Mouse (Mus musculus) MEL (cell line): ENCODE results near the gene Slc8a1.
A peak's percentile ranks its signal among the peaks of the same experiment; 100 is the strongest.

Source experiments
- CTCF ChIP-seq, 3 experiments: IDR thresholded peaks in 2 of 3; conservative IDR thresholded peaks in 1 of 3; 2 replicates each; pipeline ENCODE4 v1.5.1; 2011 to 2012; ENCODE audit warnings: low read length in 3 of 3, low read depth in 2 of 3, mild to moderate bottlenecking in 2 of 3, improper control_type of control experiment in 1 of 3, inconsistent platforms in 1 of 3, mixed read lengths in 1 of 3, moderate library complexity in 1 of 3; ENCODE audit not compliant: control insufficient read depth in 1 of 3, insufficient read depth in 1 of 3, poor library complexity in 1 of 3, severe bottlenecking in 1 of 3
- ELF1 ChIP-seq: IDR thresholded peaks from 2 replicates; pipeline ENCODE4 v1.6.1; 2014; ENCODE audit warnings: low read depth, mild to moderate bottlenecking, inconsistent platforms, low read length, improper control_type of control experiment, moderate library complexity
- HCFC1 ChIP-seq: IDR thresholded peaks from 2 replicates; pipeline ENCODE4 v1.6.1; 2012; ENCODE audit warnings: low read depth, mild to moderate bottlenecking, inconsistent platforms, low read length, improper control_type of control experiment, moderate library complexity
- MYB ChIP-seq: IDR thresholded peaks from 2 replicates; pipeline ENCODE4 v1.6.1; 2011; ENCODE audit warnings: mild to moderate bottlenecking, low read depth, low read length, improper control_type of control experiment
- USF1 ChIP-seq: IDR thresholded peaks from 2 replicates; pipeline ENCODE4 v1.6.1; 2014; ENCODE audit warnings: low read depth, mild to moderate bottlenecking, inconsistent platforms, low read length, improper control_type of control experiment, moderate library complexity

- TF ChIP-seq MYB (no peak), ELF1 (no peak), CTCF (IDR thresholded peaks at IDR 0.05 in 2 of 3, conservative IDR thresholded peaks at IDR 0.05 in 1 of 3; ENCODE audit: control insufficient read depth in 1 of 3, insufficient read depth in 1 of 3, low read depth in 2 of 3, low read length in 3 of 3, poor library complexity in 1 of 3, severe bottlenecking in 1 of 3) (peak in 2 of 3 experiments; percentile 37 to 62; a peak in 3 of 6 replicates), HCFC1 (no peak), USF1 (no peak)
These were observed 71.6 kb downstream of the Slc8a1 start for GRCm38 (mm10) chr17:81666551-81666950.
